Mouse (Mus musculus): ENCODE results near the gene Cbs.
"Not testable (repeated sequence)": the region's sequence is repeated elsewhere in the genome, so short reads cannot be mapped to it uniquely, and the experiment has no call there.

The Cbs gene

GRCm38 (mm10) chr17:31646199-31647002 is 9.4 kb upstream of the Cbs start:
- no peak for DNase-seq (ENCODE audit: low read depth, low spot score)

GRCm38 (mm10) chr17:31642913-31643312 is 5.9 kb upstream of the Cbs start:
- no peak for DNase-seq (ENCODE audit: low read depth, low spot score)

- DNase-seq (ENCODE audit: low read depth, low spot score) = no peak
Observed at GRCm38 (mm10) chr17:31642331-31642730, 5.3 kb upstream of the Cbs start.

- DNase-seq (ENCODE audit: low read depth, low spot score) = no peak
Observed at GRCm38 (mm10) chr17:31639651-31640050, 2.6 kb upstream of the Cbs start.

GRCm38 (mm10) chr17:31637866-31638570 is 980 bp upstream of the Cbs start:
- DNase-seq (ENCODE audit: low read depth, low spot score) = no peak

- no peak for DNase-seq (ENCODE audit: low read depth, low spot score)
Observed at GRCm38 (mm10) chr17:31636277-31636941, 629 bp downstream of the Cbs start.

GRCm38 (mm10) chr17:31635781-31636180 is 1.3 kb downstream of the Cbs start:
- DNase-seq (ENCODE audit: low read depth, low spot score) = no peak

- no peak for DNase-seq (ENCODE audit: low read depth, low spot score)
Observed at GRCm38 (mm10) chr17:31634896-31635295, 2.1 kb downstream of the Cbs start.

GRCm38 (mm10) chr17:31633007-31633406 is 4.0 kb downstream of the Cbs start:
- DNase-seq (ENCODE audit: low read depth, low spot score) = no peak

- DNase-seq (ENCODE audit: low read depth, low spot score) = no peak
Observed at GRCm38 (mm10) chr17:31631081-31631800, 5.8 kb downstream of the Cbs start.

- DNase-seq (ENCODE audit: low read depth, low spot score) = no peak
Observed at GRCm38 (mm10) chr17:31627961-31628360, 9.1 kb downstream of the Cbs start.

GRCm38 (mm10) chr17:31623101-31623500 is 13.9 kb downstream of the Cbs start:
- DNase-seq (ENCODE audit: low read depth, low spot score) = no peak

- no peak for DNase-seq (ENCODE audit: low read depth, low spot score)
Observed at GRCm38 (mm10) chr17:31613086-31613755, 23.8 kb downstream of the Cbs start.

GRCm38 (mm10) chr17:31609895-31610294 is 27.1 kb downstream of the Cbs start:
- no peak for DNase-seq (ENCODE audit: low read depth, low spot score)

- DNase-seq (ENCODE audit: low read depth, low spot score) = not testable (repeated sequence)
Observed at GRCm38 (mm10) chr17:31609173-31609572, 27.9 kb downstream of the Cbs start.

GRCm38 (mm10) chr17:31607256-31607951 is 29.6 kb downstream of the Cbs start:
- DNase-seq (ENCODE audit: low read depth, low spot score) = no peak

GRCm38 (mm10) chr17:31606424-31606823 is 30.6 kb downstream of the Cbs start:
- no peak for DNase-seq (ENCODE audit: low read depth, low spot score)

GRCm38 (mm10) chr17:31598593-31598992 is 38.4 kb downstream of the Cbs start:
- DNase-seq (ENCODE audit: low read depth, low spot score) = no peak

GRCm38 (mm10) chr17:31597957-31598356 is 39.1 kb downstream of the Cbs start:
- no peak for DNase-seq (ENCODE audit: low read depth, low spot score)

- DNase-seq (ENCODE audit: low read depth, low spot score) = no peak
Observed at GRCm38 (mm10) chr17:31595077-31595476, 42.0 kb downstream of the Cbs start.

- no peak for DNase-seq (ENCODE audit: low read depth, low spot score)
Observed at GRCm38 (mm10) chr17:31594590-31594989, 42.4 kb downstream of the Cbs start.
